Mouse (Mus musculus): ENCODE results near the gene H2-DMb2. TPM values are rescaled to one million over a fixed set of nuclear protein-coding genes. Genes with fewer than 3 reads are reported as not detected.
"Not testable (repeated sequence)": the region's sequence is repeated elsewhere in the genome, so short reads cannot be mapped to it uniquely, and the experiment has no call there.

The H2-DMb2 gene
- total and polyA plus RNA-seq, 2 experiments = 0.74 to 3.1 TPM

GRCm38 (mm10) chr17:34140240-34140639 is 2.9 kb upstream of the H2-DMb2 start:
- H3K9ac ChIP-seq (ENCODE audit: low read depth, low read length) = no peak overlapping the region
- no peaks in the 10 kb centered on the region for H3K79me2 ChIP-seq (ENCODE audit: control insufficient read depth, insufficient read depth, low read length)
- H3K4me1 ChIP-seq (ENCODE audit: control insufficient read depth, insufficient read depth, low read length) = no peaks in the 10 kb centered on the region
- no peak overlapping the region for H3K4me3 ChIP-seq (ENCODE audit: insufficient read depth, low read depth, low read length)
- TF ChIP-seq POLR2A (IDR thresholded peaks at IDR 0.05; ENCODE audit: extremely low read depth, insufficient read depth, low read length) (no peak), CTCF (IDR thresholded peaks at IDR 0.05; ENCODE audit: low read depth, low read length) (no peak)
- peaks cover 7% of the 10 kb centered on the region; the same call in 1 of the 2 replicates for H3K27me3 ChIP-seq (ENCODE audit: control insufficient read depth, insufficient read depth, low read length)
- no peak for DNase-seq (ENCODE audit: extremely low read depth, low read depth, low spot score)
- 11% methylated on average over 5 of the region's 5 CpGs for WGBS
- no peaks in the 10 kb centered on the region for H3K36me3 ChIP-seq (ENCODE audit: control insufficient read depth, insufficient read depth, low read length)
- no peak overlapping the region for H3K27ac ChIP-seq (replicated peaks; ENCODE audit: insufficient read depth, low read depth, low read length)

DNA sequence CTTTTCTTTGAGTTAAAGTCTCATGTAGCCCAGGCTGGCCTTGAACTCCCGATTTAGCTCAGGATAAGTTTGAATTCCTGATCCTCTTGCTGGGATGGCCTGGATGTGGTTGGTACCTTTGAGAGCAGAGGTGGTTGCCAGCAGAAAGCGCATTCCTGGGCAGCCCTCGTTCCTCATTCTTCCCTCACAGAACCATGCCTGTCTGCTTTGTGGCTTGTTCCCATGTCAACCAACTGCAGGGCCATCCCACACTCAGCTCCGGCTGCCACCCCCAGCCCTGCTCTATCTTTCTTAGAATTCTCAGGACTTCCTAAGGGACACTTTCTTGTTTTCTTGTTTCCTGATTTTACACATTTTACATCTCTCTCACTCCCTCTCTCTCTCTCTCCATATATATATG is 1.7 kb upstream of the H2-DMb2 start:
- Histone ChIP-seq H3K4me3 (ENCODE audit: insufficient read depth, low read depth, low read length) (no peak overlapping the region), H3K4me1 (ENCODE audit: control insufficient read depth, insufficient read depth, low read length) (no peaks in the 10 kb centered on the region), H3K27me3 (ENCODE audit: control insufficient read depth, insufficient read depth, low read length) (peaks cover 7% of the 10 kb centered on the region; the same call in 1 of the 2 replicates), H3K79me2 (ENCODE audit: control insufficient read depth, insufficient read depth, low read length) (no peaks in the 10 kb centered on the region), H3K27ac (replicated peaks; ENCODE audit: insufficient read depth, low read depth, low read length) (no peak overlapping the region), H3K9ac (ENCODE audit: low read depth, low read length) (no peak overlapping the region), H3K36me3 (ENCODE audit: control insufficient read depth, insufficient read depth, low read length) (no peaks in the 10 kb centered on the region)
- WGBS = 69% methylated on average over 4 of the region's 4 CpGs
- TF ChIP-seq POLR2A (IDR thresholded peaks at IDR 0.05; ENCODE audit: extremely low read depth, insufficient read depth, low read length) (no peak), CTCF (IDR thresholded peaks at IDR 0.05; ENCODE audit: low read depth, low read length) (no peak)
- DNase-seq (ENCODE audit: extremely low read depth, low read depth, low spot score) = no peak

GRCm38 (mm10) chr17:34142456-34143010 is 574 bp upstream of the H2-DMb2 start:
- WGBS = 69% methylated on average over 7 of the region's 7 CpGs
- no peaks in the 10 kb centered on the region for H3K79me2 ChIP-seq (ENCODE audit: control insufficient read depth, insufficient read depth, low read length)
- H3K27me3 ChIP-seq (ENCODE audit: control insufficient read depth, insufficient read depth, low read length) = peaks cover 7% of the 10 kb centered on the region; the same call in 1 of the 2 replicates
- DNase-seq (ENCODE audit: extremely low read depth, low read depth, low spot score) = no peak
- peak overlapping the region; percentile 31; the same call in 1 of the 2 replicates for H3K27ac ChIP-seq (replicated peaks; ENCODE audit: insufficient read depth, low read depth, low read length)
- H3K36me3 ChIP-seq (ENCODE audit: control insufficient read depth, insufficient read depth, low read length) = no peaks in the 10 kb centered on the region
- no peak overlapping the region for H3K4me3 ChIP-seq (ENCODE audit: insufficient read depth, low read depth, low read length)
- no peak overlapping the region for H3K9ac ChIP-seq (ENCODE audit: low read depth, low read length)
- TF ChIP-seq CTCF (IDR thresholded peaks at IDR 0.05; ENCODE audit: low read depth, low read length) = no peak
- TF ChIP-seq POLR2A (IDR thresholded peaks at IDR 0.05; ENCODE audit: extremely low read depth, insufficient read depth, low read length) = no peak
- no peaks in the 10 kb centered on the region for H3K4me1 ChIP-seq (ENCODE audit: control insufficient read depth, insufficient read depth, low read length)

- no peak for DNase-seq (ENCODE audit: extremely low read depth, low read depth, low spot score)
- Histone ChIP-seq H3K9ac (ENCODE audit: low read depth, low read length) (no peak overlapping the region), H3K79me2 (ENCODE audit: control insufficient read depth, insufficient read depth, low read length) (no peaks in the 10 kb centered on the region), H3K4me1 (ENCODE audit: control insufficient read depth, insufficient read depth, low read length) (no peaks in the 10 kb centered on the region), H3K36me3 (ENCODE audit: control insufficient read depth, insufficient read depth, low read length) (no peaks in the 10 kb centered on the region), H3K27me3 (ENCODE audit: control insufficient read depth, insufficient read depth, low read length) (peaks cover 7% of the 10 kb centered on the region; the same call in 1 of the 2 replicates), H3K27ac (replicated peaks; ENCODE audit: insufficient read depth, low read depth, low read length) (no peak overlapping the region), H3K4me3 (ENCODE audit: insufficient read depth, low read depth, low read length) (no peak overlapping the region)
- 66% methylated on average over 5 of the region's 5 CpGs for WGBS
- no peak for TF ChIP-seq CTCF (IDR thresholded peaks at IDR 0.05; ENCODE audit: low read depth, low read length)
These were observed 354 bp downstream of the H2-DMb2 start for GRCm38 (mm10) chr17:34143461-34143860.

DNA sequence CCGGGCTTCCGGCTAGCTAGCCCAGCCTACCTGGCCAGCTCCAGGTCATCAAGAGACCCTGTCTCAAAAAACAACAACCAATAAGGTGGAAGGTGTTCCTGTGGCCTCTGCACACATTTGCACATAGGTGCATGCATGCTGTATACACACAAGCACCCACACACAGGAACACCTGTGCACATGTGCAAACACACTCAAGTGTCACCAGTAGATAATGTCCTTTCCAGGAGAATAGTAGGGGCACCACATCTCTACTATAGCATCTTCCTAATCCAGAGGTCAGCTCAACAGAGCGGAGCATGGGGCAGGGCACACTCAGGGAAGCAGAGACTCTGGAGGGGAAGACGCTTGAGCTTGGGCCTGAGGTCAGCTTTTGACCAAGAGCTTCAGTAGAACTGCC is 1.1 kb downstream of the H2-DMb2 start:
- DNase-seq (ENCODE audit: extremely low read depth, low read depth, low spot score); H3K9ac ChIP-seq (ENCODE audit: low read depth, low read length); H3K36me3 ChIP-seq (ENCODE audit: control insufficient read depth, insufficient read depth, low read length); H3K79me2 ChIP-seq (ENCODE audit: control insufficient read depth, insufficient read depth, low read length); H3K27ac ChIP-seq (replicated peaks; ENCODE audit: insufficient read depth, low read depth, low read length); H3K4me3 ChIP-seq (ENCODE audit: insufficient read depth, low read depth, low read length); H3K4me1 ChIP-seq (ENCODE audit: control insufficient read depth, insufficient read depth, low read length); H3K27me3 ChIP-seq (ENCODE audit: control insufficient read depth, insufficient read depth, low read length): not testable (repeated sequence)
- WGBS = 93% methylated on average over 4 of the region's 4 CpGs

DNA sequence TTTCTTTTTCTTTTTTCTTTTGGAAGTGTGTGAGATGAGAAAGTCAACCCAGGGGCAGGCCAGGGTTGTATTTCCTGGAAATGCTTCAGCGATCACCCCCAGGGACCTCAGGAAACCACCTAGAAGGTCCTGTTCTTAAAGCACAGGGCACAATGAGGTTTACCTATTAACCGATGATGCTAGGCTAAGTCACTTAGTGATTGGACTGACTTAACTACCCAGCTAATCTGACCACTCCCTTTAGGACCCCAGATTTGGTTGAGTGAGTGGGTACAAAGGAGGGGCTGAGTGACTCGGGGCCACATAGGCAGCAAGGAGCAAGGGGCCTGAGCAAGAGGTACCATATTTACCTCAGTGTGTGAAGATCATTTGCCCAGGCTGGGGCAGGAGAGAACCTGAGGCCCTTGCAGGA is 1.9 kb downstream of the H2-DMb2 start:
- Histone ChIP-seq H3K4me3 (ENCODE audit: insufficient read depth, low read depth, low read length) (no peak overlapping the region; the same call in 1 of the 2 replicates), H3K27me3 (ENCODE audit: control insufficient read depth, insufficient read depth, low read length) (peaks cover 6% of the 10 kb centered on the region; the same call in 1 of the 2 replicates), H3K79me2 (ENCODE audit: control insufficient read depth, insufficient read depth, low read length) (no peaks in the 10 kb centered on the region), H3K27ac (replicated peaks; ENCODE audit: insufficient read depth, low read depth, low read length) (no peak overlapping the region), H3K36me3 (ENCODE audit: control insufficient read depth, insufficient read depth, low read length) (no peaks in the 10 kb centered on the region), H3K9ac (ENCODE audit: low read depth, low read length) (no peak overlapping the region), H3K4me1 (ENCODE audit: control insufficient read depth, insufficient read depth, low read length) (no peaks in the 10 kb centered on the region)
- TF ChIP-seq POLR2A (IDR thresholded peaks at IDR 0.05; ENCODE audit: extremely low read depth, insufficient read depth, low read length) = no peak
- TF ChIP-seq CTCF (IDR thresholded peaks at IDR 0.05; ENCODE audit: low read depth, low read length) = no peak
- WGBS = 76% methylated on average over 3 of the region's 3 CpGs
- no peak for DNase-seq (ENCODE audit: extremely low read depth, low read depth, low spot score)

All from liver, adult 2 months (tissue).